Mouse (Mus musculus): ENCODE data around the gene Tex46.
A peak's percentile ranks its signal among the peaks of the same experiment; 100 is the strongest.

Tex46 gene

DNA sequence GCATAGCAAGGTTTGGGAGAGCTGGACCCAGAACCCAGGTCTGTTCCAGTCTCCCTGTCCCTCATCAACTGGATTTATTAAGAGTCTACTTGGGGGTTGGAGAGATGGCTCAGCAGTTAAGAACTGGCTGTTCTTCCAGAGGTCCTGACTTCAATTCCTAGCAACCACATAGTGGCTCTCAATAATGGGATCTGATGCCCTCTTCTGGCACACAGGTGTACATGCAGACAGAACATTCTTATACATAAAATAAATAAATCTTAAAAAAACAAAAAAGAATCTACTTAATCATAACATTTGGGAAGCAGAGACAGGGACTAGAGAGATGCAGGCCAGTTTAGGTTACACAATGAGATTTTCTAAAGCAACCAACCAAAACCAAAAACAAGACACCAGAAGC lies 25.8 kb downstream of the Tex46 start:
- no peak for DNase-seq

DNA sequence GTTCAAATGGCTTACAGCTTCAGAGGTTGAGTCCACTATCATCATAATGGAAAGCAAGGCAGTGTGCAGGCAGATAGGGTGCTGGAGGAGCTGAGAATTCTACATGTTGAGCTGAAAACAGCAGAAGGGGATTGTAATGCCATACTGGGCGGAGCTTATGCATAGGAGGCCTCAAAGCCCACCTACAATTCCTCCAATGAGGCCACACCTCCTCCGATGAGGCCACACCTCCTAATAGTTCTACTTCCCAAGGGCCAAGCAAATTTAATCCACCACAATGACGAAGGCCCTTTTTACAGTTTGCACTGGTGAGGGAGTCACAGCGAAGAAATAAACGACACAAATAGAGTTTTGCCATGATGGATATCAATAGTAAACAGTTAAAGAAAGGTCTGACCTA lies 26.3 kb downstream of the Tex46 start:
- DNase-seq = no peak

DNA sequence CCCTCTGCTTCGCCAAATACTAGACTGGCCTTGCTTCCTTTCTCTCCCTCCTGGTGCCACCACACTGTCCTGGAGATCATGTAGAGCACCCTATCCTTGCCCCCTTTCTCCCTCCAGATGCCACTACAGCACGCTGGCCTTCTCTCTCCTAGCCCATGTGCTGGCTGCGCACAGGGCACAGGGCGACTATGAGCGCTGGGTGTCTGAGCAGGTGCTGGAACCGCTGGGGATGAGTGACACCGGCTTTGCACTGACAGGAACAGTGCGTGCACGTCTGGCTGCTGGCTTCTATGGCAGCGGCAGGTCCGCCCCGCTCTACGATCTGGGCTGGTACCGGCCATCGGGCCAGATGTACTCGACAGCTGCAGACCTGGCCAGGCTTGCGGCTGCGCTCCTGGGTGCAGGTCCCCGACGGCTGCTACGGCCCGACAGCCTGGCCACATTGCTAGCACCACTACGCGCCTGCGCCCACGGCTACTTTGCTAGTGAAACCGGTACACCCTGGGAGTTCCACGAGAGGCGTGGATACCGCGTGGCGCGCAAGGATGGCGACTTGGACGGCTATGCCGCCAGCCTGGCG lies 26.8 kb downstream of the Tex46 start:
- DNase-seq = no peak

DNA sequence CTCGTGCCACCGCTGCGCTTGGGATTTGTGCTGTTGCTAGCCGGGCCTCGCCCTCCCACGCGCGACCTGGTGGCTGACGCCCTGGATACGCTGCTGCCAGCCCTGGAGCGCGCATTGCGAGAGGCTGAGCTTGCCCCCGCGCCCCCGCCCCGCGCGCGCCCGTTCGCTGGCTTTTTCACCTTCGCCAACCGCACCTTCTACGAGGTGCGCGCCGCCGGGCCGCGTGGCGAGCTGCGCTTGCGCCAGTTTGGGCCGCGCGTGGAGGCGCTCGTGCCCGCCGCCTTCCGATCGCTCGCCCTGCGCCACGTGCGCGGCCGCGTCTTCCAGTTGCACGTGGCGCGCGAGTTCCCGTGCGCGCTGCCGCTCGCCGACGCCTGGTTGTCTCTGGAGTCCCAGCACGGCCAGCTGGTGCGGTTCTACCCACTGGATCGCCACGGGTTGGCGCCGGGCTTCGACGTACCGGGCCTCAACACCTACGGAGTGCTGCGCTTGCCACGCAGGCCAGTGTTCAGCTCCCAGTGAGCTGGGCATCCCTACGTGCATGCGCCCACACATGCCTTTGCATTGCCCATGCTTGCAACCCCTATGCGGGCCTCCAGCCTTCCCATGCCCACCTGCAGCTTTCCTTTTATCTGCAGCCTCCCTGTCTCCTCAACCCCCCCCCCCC lies 27.5 kb downstream of the Tex46 start:
- peak; percentile 34 to 53 for DNase-seq

DNA sequence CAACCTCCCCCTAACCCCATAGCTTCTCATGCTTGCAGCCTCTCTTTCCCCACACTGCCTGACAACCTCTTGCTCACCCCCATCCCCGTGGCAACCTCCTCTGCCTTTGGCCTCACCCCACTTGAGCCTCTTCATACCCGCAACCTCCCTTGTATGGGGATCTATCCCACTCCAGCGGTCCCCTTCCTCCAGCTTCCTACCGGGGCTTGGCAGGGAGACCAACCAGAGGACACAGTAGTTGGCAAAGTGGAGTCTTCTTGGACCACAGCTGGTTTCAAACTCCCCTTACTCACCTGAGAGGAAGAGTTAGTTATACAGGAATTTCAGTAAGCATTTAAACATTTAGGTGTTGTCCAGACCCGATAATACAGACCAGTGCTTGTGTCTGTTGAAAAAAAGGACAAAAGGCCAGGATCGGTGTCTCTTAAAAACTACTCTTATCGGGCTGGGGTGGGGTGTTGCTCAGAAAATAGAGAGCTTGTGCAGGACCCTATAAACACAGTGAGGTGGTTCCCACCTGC lies 28.1 kb downstream of the Tex46 start:
- no peak for DNase-seq

DNA sequence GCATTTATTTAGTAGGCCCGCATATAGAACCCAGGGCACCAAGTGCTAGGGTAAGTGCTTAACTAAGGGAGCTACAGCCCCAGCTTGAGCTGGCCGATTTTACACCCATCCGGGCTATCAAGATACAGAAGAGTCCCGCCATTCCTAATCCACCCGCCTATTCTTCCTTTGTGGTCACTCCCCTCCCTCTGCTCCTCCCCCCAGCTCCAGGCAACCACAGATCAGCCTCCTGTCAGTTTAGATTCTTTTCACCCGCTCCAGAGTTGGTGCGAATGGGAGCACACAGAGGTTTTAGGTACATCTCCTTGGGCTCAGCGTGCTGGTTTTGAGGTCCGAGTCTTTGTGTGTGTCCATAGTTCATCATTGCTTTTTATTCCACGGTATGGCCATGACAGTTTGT lies 28.7 kb downstream of the Tex46 start:
- DNase-seq = no peak

DNA sequence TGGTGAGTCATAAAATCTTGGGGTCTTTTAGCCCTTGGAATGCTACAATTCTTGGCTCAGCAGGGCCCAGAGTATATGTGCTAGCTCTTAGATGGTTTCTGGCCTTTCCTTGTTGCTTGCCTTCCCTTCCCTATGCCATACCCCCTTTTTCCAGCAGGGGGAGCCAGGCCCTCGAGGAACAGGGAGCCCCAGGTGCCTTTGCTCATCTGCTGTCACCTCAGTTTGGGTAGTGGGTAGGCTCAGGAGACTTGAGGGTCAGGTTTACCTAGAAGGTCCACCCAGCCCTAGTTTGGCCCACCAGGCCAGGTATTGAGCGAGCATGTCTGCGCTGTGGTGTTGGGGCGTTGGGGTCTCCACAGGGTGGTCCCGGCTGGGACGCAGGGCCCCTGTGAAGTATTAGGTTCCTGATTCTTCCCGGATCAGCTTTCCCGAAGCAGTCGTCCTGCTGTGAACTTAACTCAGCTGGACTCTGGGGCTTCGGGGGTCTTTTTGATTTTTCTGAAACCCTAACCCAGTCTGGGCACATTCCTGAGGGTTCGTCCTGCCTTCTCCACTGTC lies 38.8 kb downstream of the Tex46 start:
- peak; percentile 66 to 75 for DNase-seq

DNA sequence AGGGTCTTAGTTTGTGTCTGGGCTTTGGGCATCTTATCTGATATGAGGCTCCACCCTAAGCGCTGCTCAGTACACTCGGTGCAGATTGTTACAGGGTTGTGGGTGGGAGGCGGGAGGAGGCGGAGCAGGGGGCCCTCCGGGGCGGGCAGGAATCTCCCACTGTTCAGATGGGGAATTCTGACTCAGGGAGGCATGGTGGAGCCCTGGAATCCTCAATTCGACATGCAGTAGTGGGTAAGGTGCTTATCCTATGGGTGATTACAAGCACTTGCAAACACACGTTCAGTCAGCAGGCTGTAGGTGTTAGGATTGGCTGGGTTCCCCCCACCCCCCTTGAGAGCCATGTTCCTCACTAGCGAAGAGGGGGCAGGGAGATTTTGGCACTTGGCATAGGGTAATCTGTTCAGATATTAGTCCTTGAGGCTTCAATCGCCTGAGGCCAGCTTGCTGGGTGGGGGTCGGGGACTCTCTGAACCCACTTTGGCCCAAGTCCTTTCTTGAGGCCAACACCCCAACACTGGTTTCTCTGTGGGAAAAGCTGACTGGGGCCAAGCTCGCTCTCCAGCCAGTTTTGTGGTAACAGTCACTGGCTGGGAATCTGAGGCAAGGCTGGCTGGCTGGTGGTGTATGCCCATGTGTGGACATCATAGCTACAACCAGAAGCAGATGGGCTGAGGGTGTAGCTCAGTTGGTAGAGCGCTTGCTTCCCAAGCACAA lies 39.4 kb downstream of the Tex46 start:
- DNase-seq = no peak

DNA sequence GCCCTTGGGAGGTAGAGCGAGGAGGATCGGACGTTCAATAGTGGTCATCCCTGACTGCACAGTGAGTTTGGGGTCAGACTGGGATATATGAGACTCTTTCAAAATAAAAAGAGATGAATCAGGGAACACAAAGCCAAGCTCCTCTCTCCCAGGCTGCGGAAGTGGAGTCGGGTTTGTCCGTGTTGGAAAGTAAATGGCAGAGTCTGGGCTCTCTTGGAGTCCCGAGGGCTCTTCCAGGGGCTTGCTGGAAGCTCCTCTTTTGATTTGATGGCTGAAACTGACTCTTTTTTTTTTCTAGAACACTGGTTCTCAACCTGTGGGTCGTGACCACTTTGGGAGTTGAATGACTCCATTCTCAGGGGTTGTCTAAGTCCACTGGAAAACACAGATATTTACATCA lies 40.0 kb downstream of the Tex46 start:
- no peak for DNase-seq

DNA sequence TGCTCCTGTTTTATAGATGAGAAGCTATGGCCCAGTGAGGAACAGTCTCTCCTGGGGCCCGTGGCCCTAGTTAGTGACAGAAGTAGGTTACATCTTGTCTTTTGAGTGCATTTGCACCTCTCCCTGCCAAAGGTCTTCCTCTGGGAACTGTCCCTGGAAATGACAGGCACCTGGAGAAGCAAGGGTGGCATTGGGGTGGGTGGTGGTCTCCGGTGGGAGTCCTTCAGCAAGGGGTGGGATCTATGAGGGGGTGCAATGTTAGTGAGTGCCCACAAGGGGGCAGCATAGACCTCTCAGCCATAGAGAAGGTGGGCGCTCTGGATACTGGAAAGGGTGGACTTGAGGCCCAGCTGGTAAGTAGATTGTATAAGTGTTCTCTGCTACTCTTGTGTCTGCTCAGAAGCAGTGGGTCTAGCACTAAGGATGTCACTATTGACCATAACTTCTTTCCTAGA lies 41.1 kb downstream of the Tex46 start:
- DNase-seq = peak; percentile 34 to 36

DNA sequence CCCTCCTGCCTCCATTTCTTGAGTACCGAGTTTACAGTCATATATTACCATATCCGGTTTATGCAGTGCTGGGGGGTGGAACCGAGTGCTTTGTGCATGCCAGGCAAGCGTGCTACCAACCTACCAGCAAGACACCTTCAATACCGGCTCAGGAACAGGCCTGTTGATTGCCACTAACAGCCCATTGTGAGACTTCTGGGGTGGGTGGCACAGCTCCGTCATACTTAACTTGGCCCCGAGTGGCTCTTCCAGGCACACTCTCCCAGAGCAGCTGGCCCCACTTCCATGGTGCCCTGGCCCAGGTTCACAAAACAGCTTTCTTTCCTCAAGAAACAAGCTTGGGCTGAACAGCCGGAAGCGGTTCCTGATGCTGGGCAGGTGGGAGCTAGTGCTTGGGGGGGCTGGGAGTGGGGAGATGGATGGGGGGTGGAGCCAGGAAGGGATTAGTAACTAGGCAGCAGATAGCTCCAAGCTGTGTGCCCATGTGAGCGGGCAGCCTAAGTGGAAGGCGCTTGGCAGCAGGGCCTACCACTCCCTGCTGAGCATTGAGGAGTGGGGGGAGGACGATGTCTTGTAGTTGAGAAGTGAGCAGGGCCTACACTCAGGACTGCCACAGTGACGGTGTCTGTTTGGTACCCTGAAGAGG lies 41.8 kb downstream of the Tex46 start:
- DNase-seq = no peak

DNA sequence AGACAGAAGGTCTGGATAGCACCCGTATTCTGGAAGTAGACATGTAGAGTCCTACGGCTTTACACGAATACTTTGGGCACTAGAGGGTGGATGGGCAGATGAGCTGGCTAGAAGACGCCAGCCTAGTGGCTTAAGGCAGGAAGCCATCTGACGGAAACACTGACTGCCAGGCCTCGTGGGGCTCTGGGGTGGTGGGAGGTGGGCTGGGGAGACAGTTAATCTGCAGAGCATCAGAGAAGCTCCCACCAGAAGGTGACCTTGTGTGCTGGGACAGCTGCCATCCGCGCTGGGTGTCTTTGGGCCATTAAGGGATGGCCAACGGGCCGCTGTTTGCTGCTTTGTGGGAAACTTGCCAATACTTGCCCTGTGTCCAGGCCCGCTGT lies 42.3 kb downstream of the Tex46 start:
- DNase-seq = no peak

DNA sequence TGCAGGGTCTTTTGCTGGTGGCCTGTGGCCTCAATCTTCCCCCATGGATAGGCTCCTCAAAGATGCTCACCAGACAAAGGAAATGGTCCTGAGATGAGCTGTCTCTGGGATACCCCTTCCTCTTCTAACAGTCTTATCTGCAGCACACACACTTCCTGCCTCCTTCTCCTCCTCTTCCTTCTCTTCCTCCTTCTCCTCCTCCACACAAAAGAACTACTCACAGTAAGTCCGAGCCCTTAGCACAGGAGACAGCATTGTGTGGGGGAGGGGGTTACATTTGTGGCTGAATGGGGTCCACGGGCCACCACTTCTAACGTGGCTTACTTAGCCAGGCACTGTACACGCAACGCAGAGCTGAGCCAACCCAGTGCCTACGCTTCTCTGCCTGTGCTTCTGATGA lies 42.8 kb downstream of the Tex46 start:
- DNase-seq = no peak

DNA sequence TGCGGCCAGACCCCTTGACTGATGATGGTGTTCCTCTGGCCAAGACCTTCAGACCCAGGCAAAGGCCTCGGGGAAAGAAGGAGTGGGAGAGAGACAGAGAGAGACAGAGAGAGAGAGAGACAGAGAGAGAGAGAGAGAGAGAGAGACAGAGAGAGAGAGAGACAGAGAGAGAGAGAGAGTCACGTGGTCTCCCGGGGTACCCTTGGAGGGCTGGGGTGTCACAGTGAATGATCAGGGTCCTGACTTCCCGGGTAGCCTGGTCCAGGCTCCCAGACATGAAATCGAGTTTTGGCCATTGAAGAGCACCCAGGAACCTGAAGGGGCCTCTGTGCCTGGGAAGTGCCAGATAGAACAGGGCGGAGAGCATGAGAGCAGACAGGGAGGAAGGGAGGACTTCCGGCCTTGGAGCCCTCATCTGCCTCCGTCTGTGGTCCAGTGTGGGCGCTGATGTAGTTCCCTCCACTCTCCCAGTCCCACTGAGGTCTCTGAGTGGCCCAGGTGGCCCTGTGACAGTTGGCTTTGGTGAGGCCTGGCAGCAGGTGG lies 43.5 kb downstream of the Tex46 start:
- no peak for DNase-seq

DNA sequence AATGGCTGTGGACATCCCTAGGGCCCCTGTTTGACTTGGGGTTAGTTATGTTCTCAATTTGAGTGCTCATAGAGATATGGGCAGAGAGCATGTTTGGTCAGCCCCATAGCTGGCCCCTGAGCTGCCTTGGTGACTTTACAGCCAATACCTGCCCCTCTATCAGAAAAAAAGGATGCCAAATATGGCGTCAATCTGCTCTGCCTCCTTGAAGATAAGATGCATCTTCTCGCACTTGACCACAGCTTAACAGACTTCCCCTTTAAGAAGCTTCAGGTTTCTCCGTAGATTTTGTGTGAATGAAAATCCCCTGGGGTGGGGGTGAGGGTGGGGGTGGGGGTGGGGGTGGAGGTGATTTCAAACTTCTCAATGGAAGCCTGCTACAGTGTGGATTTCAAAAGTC lies 47.7 kb downstream of the Tex46 start:
- DNase-seq = no peak
